Mouse (Mus musculus): ENCODE results near the gene Ppfibp1. TPM values are rescaled to one million over a fixed set of nuclear protein-coding genes. Genes with fewer than 3 reads are reported as not detected.
A peak's percentile ranks its signal among the peaks of the same experiment; 100 is the strongest.

Gene Ppfibp1
- polyA plus RNA-seq, 1 experiment from 2014 or later, result 30.5 TPM

- no peak for ATAC-seq (ENCODE audit: insufficient read depth, low FRiP score, low TSS enrichment)
Measured at GRCm38 (mm10) chr6:146915808-146916207, 27.5 kb downstream of the Ppfibp1 start.

GRCm38 (mm10) chr6:146917396-146917795, 29.1 kb downstream of the Ppfibp1 start:
- DNase-seq (ENCODE audit: low spot score) (no peak), ATAC-seq (ENCODE audit: insufficient read depth, low FRiP score, low TSS enrichment) (no peak)
- Histone ChIP-seq H3K4me1 (ENCODE audit: control insufficient read depth, insufficient read depth, low read length) (no peaks in the 10 kb centered on the region), H3K27me3 (ENCODE audit: control insufficient read depth, insufficient read depth, low read length) (no peaks in the 10 kb centered on the region), H3K36me3 (ENCODE audit: control insufficient read depth, insufficient read depth, low read length) (no peaks in the 10 kb centered on the region), H3K27ac (ENCODE audit: low read depth, low read length) (no peak overlapping the region), H3K4me2 (ENCODE audit: low read depth) (no peak overlapping the region), H3K9ac (ENCODE audit: low read length) (no peak overlapping the region), H3K4me3 (ENCODE audit: low read depth, low read length) (no peak overlapping the region), H3K9me3 (ENCODE audit: control insufficient read depth, low read length) (no peaks in the 10 kb centered on the region)
- WGBS, result 91% methylated on average over 3 of the region's 3 CpGs

More at GRCm38 (mm10) chr6:146915808-146916207, 27.5 kb downstream of the Ppfibp1 start:
- H3K36me3 ChIP-seq (ENCODE audit: control insufficient read depth, insufficient read depth, low read length), result no peaks in the 10 kb centered on the region
- no peaks in the 10 kb centered on the region for H3K4me1 ChIP-seq (ENCODE audit: control insufficient read depth, insufficient read depth, low read length)
- no peaks in the 10 kb centered on the region for H3K27me3 ChIP-seq (ENCODE audit: control insufficient read depth, insufficient read depth, low read length)
- H3K4me2 ChIP-seq (ENCODE audit: low read depth), result no peak overlapping the region
- H3K27ac ChIP-seq (ENCODE audit: low read depth, low read length), result no peak overlapping the region
- no peak overlapping the region for H3K9ac ChIP-seq (ENCODE audit: low read length)
- DNase-seq (ENCODE audit: low spot score), result no peak
- WGBS, result 92% methylated on average over 1 of the region's 1 CpGs
- H3K4me3 ChIP-seq (ENCODE audit: low read depth, low read length), result no peak overlapping the region
- H3K9me3 ChIP-seq (ENCODE audit: control insufficient read depth, low read length), result no peaks in the 10 kb centered on the region

- Histone ChIP-seq H3K27me3 (ENCODE audit: control insufficient read depth, insufficient read depth, low read length) (no peaks in the 10 kb centered on the region), H3K9me3 (ENCODE audit: control insufficient read depth, low read length) (no peaks in the 10 kb centered on the region), H3K36me3 (ENCODE audit: control insufficient read depth, insufficient read depth, low read length) (no peaks in the 10 kb centered on the region), H3K27ac (ENCODE audit: low read depth, low read length) (no peak overlapping the region), H3K4me2 (ENCODE audit: low read depth) (no peak overlapping the region), H3K9ac (ENCODE audit: low read length) (no peak overlapping the region), H3K4me1 (ENCODE audit: control insufficient read depth, insufficient read depth, low read length) (no peaks in the 10 kb centered on the region), H3K4me3 (ENCODE audit: low read depth, low read length) (no peak overlapping the region)
- DNase-seq (ENCODE audit: low spot score) (no peak), ATAC-seq (ENCODE audit: insufficient read depth, low FRiP score, low TSS enrichment) (no peak)
- 84% methylated on average over 6 of the region's 6 CpGs for WGBS
Measured at GRCm38 (mm10) chr6:146918341-146918740, 30.1 kb downstream of the Ppfibp1 start.

- H3K27me3 ChIP-seq (ENCODE audit: control insufficient read depth, insufficient read depth, low read length), result no peaks in the 10 kb centered on the region
- DNase-seq (ENCODE audit: low spot score) (no peak), ATAC-seq (ENCODE audit: insufficient read depth, low FRiP score, low TSS enrichment) (no peak)
- H3K4me1 ChIP-seq (ENCODE audit: control insufficient read depth, insufficient read depth, low read length), result no peaks in the 10 kb centered on the region
- no peak overlapping the region for H3K4me3 ChIP-seq (ENCODE audit: low read depth, low read length)
- no peaks in the 10 kb centered on the region for H3K36me3 ChIP-seq (ENCODE audit: control insufficient read depth, insufficient read depth, low read length)
- no peak overlapping the region for H3K9ac ChIP-seq (ENCODE audit: low read length)
- no peaks in the 10 kb centered on the region for H3K9me3 ChIP-seq (ENCODE audit: control insufficient read depth, low read length)
- no peak overlapping the region for H3K27ac ChIP-seq (ENCODE audit: low read depth, low read length)
- H3K4me2 ChIP-seq (ENCODE audit: low read depth), result no peak overlapping the region
- WGBS, result 82% methylated on average over 5 of the region's 5 CpGs
Measured at GRCm38 (mm10) chr6:146926415-146926980, 38.2 kb downstream of the Ppfibp1 start.

- Histone ChIP-seq H3K4me1 (ENCODE audit: control insufficient read depth, insufficient read depth, low read length) (no peaks in the 10 kb centered on the region), H3K27ac (ENCODE audit: low read depth, low read length) (no peak overlapping the region), H3K27me3 (ENCODE audit: control insufficient read depth, insufficient read depth, low read length) (no peaks in the 10 kb centered on the region), H3K4me2 (ENCODE audit: low read depth) (no peak overlapping the region), H3K9me3 (ENCODE audit: control insufficient read depth, low read length) (no peaks in the 10 kb centered on the region), H3K4me3 (ENCODE audit: low read depth, low read length) (no peak overlapping the region), H3K36me3 (ENCODE audit: control insufficient read depth, insufficient read depth, low read length) (no peaks in the 10 kb centered on the region), H3K9ac (ENCODE audit: low read length) (no peak overlapping the region)
- 57% methylated on average over 3 of the region's 3 CpGs for WGBS
- ATAC-seq (ENCODE audit: insufficient read depth, low FRiP score, low TSS enrichment) (no peak), DNase-seq (ENCODE audit: low spot score) (no peak)
Measured at GRCm38 (mm10) chr6:146928108-146928507, 39.8 kb downstream of the Ppfibp1 start.

GRCm38 (mm10) chr6:146929031-146929430, 40.7 kb downstream of the Ppfibp1 start:
- no peak overlapping the region for H3K4me2 ChIP-seq (ENCODE audit: low read depth)
- no peaks in the 10 kb centered on the region for H3K4me1 ChIP-seq (ENCODE audit: control insufficient read depth, insufficient read depth, low read length)
- 33% methylated on average over 2 of the region's 2 CpGs for WGBS
- no peaks in the 10 kb centered on the region for H3K36me3 ChIP-seq (ENCODE audit: control insufficient read depth, insufficient read depth, low read length)
- H3K4me3 ChIP-seq (ENCODE audit: low read depth, low read length), result no peak overlapping the region
- H3K27ac ChIP-seq (ENCODE audit: low read depth, low read length), result no peak overlapping the region
- H3K9ac ChIP-seq (ENCODE audit: low read length), result no peak overlapping the region
- H3K27me3 ChIP-seq (ENCODE audit: control insufficient read depth, insufficient read depth, low read length), result no peaks in the 10 kb centered on the region
- ATAC-seq (ENCODE audit: insufficient read depth, low FRiP score, low TSS enrichment) (peak; percentile 61; the same call in 1 of the 2 replicates), DNase-seq (ENCODE audit: low spot score) (no peak)
- no peaks in the 10 kb centered on the region for H3K9me3 ChIP-seq (ENCODE audit: control insufficient read depth, low read length)

GRCm38 (mm10) chr6:146933123-146933522, 44.8 kb downstream of the Ppfibp1 start:
- Histone ChIP-seq H3K4me1 (ENCODE audit: control insufficient read depth, insufficient read depth, low read length) (no peaks in the 10 kb centered on the region), H3K27me3 (ENCODE audit: control insufficient read depth, insufficient read depth, low read length) (no peaks in the 10 kb centered on the region), H3K9me3 (ENCODE audit: control insufficient read depth, low read length) (no peaks in the 10 kb centered on the region), H3K36me3 (ENCODE audit: control insufficient read depth, insufficient read depth, low read length) (no peaks in the 10 kb centered on the region), H3K27ac (ENCODE audit: low read depth, low read length) (no peak overlapping the region), H3K4me3 (ENCODE audit: low read depth, low read length) (no peak overlapping the region), H3K4me2 (ENCODE audit: low read depth) (no peak overlapping the region), H3K9ac (ENCODE audit: low read length) (no peak overlapping the region)
- WGBS, result 66% methylated on average over 6 of the region's 6 CpGs
- DNase-seq (ENCODE audit: low spot score) (no peak), ATAC-seq (ENCODE audit: insufficient read depth, low FRiP score, low TSS enrichment) (no peak)

GRCm38 (mm10) chr6:146935957-146936356, 47.7 kb downstream of the Ppfibp1 start:
- H3K27me3 ChIP-seq (ENCODE audit: control insufficient read depth, insufficient read depth, low read length), result no peaks in the 10 kb centered on the region
- DNase-seq (ENCODE audit: low spot score), result no peak
- no peak overlapping the region for H3K4me3 ChIP-seq (ENCODE audit: low read depth, low read length)
- no peak overlapping the region for H3K4me2 ChIP-seq (ENCODE audit: low read depth)
- no peak for ATAC-seq (ENCODE audit: insufficient read depth, low FRiP score, low TSS enrichment)
- H3K4me1 ChIP-seq (ENCODE audit: control insufficient read depth, insufficient read depth, low read length), result no peaks in the 10 kb centered on the region
- H3K9me3 ChIP-seq (ENCODE audit: control insufficient read depth, low read length), result no peaks in the 10 kb centered on the region
- no peaks in the 10 kb centered on the region for H3K36me3 ChIP-seq (ENCODE audit: control insufficient read depth, insufficient read depth, low read length)
- H3K27ac ChIP-seq (ENCODE audit: low read depth, low read length), result no peak overlapping the region
- WGBS, result 78% methylated on average over 5 of the region's 6 CpGs
- no peak overlapping the region for H3K9ac ChIP-seq (ENCODE audit: low read length)

GRCm38 (mm10) chr6:146939026-146939425, 50.7 kb downstream of the Ppfibp1 start:
- no peak overlapping the region for H3K4me2 ChIP-seq (ENCODE audit: low read depth)
- no peak for ATAC-seq (ENCODE audit: insufficient read depth, low FRiP score, low TSS enrichment)
- no peak for DNase-seq (ENCODE audit: low spot score)

More at GRCm38 (mm10) chr6:146939026-146939425, 50.7 kb downstream of the Ppfibp1 start:
- Histone ChIP-seq H3K27me3 (ENCODE audit: control insufficient read depth, insufficient read depth, low read length) (no peaks in the 10 kb centered on the region), H3K36me3 (ENCODE audit: control insufficient read depth, insufficient read depth, low read length) (no peaks in the 10 kb centered on the region), H3K4me3 (ENCODE audit: low read depth, low read length) (no peak overlapping the region), H3K4me1 (ENCODE audit: control insufficient read depth, insufficient read depth, low read length) (no peaks in the 10 kb centered on the region), H3K9me3 (ENCODE audit: control insufficient read depth, low read length) (no peaks in the 10 kb centered on the region), H3K9ac (ENCODE audit: low read length) (no peak overlapping the region), H3K27ac (ENCODE audit: low read depth, low read length) (no peak overlapping the region)
- 89% methylated on average over 8 of the region's 8 CpGs for WGBS

Data from neural tube, embryonic 11.5 days (tissue).